Mouse (Mus musculus): ENCODE results near the gene Sptbn1.

DNA sequence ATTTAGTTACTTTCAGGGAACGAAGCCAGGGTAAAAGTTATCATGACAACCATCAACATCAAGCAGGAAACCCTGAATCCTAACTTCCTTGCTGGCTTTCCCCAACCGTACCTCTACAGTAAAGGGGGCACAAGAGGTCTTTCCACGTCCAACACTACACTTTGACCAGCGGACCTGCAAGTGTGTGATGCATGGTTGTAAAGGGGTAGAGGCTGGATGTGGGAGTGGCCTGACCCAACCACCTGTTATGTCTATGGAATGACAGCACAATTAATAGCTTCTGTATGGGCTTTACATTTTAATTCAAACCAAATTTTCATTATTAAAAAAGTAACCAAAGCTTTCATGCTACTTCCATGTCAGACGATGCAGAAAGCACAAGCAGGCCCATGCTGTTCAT, 96.8 kb downstream of the Sptbn1 start:
- TF ChIP-seq CTCF (IDR thresholded peaks at IDR 0.05; ENCODE audit: extremely low read depth, insufficient read depth, insufficient read length, insufficient replicate concordance) (no peak), POLR2A (IDR thresholded peaks at IDR 0.05; ENCODE audit: low read depth, low read length) (no peak)

All from spleen, adult 2 months (tissue).